Mouse (Mus musculus): Measurements from ENCODE around the gene Tmcc1. TPM values are rescaled to one million over a fixed set of nuclear protein-coding genes. Genes with fewer than 3 reads are reported as not detected.
A peak's percentile ranks its signal among the peaks of the same experiment; 100 is the strongest.

Tmcc1 gene
- polyA plus RNA-seq, 1 experiment from 2014 or later: 9.4 TPM

GRCm38 (mm10) chr6:116195811-116196210 lies 2.5 kb upstream of the Tmcc1 start:
- no peak for ATAC-seq (ENCODE audit: low FRiP score, low TSS enrichment)
- Histone ChIP-seq H3K4me2 (replicated peaks; ENCODE audit: low read depth) (no peak overlapping the region), H3K9me3 (ENCODE audit: control insufficient read depth, low read length) (no peaks in the 10 kb centered on the region), H3K4me1 (replicated peaks; ENCODE audit: control insufficient read depth, insufficient read depth) (no peaks in the 10 kb centered on the region), H3K27ac (replicated peaks) (no peak overlapping the region), H3K36me3 (ENCODE audit: control insufficient read depth, insufficient read depth, low read length) (no peaks in the 10 kb centered on the region), H3K4me3 (ENCODE audit: low read depth, low read length) (no peak overlapping the region), H3K9ac (ENCODE audit: low read length) (no peak overlapping the region), H3K27me3 (ENCODE audit: control insufficient read depth, insufficient read depth, low read length) (no peaks in the 10 kb centered on the region)
- WGBS: 63% methylated on average over 8 of the region's 8 CpGs
- TF ChIP-seq EP300 (optimal IDR thresholded peaks at IDR 0.05): no peak
- TF ChIP-seq CTCF (IDR thresholded peaks at IDR 0.05; ENCODE audit: low read depth): no peak
- no peak for DNase-seq (ENCODE audit: low spot score)

- TF ChIP-seq CTCF (IDR thresholded peaks at IDR 0.05; ENCODE audit: low read depth): no peak
- TF ChIP-seq EP300 (optimal IDR thresholded peaks at IDR 0.05): no peak
- ATAC-seq (ENCODE audit: low FRiP score, low TSS enrichment): peak; percentile 85
- no peak for DNase-seq (ENCODE audit: low spot score)
These were observed 426 bp downstream of the Tmcc1 start for GRCm38 (mm10) chr6:116192809-116193311.

GRCm38 (mm10) chr6:116189417-116189816 lies 3.9 kb downstream of the Tmcc1 start:
- Histone ChIP-seq H3K9ac (ENCODE audit: low read length) (no peak overlapping the region), H3K36me3 (ENCODE audit: control insufficient read depth, insufficient read depth, low read length) (no peaks in the 10 kb centered on the region), H3K27me3 (ENCODE audit: control insufficient read depth, insufficient read depth, low read length) (no peaks in the 10 kb centered on the region), H3K4me2 (replicated peaks; ENCODE audit: low read depth) (no peak overlapping the region), H3K27ac (replicated peaks) (no peak overlapping the region), H3K4me3 (ENCODE audit: low read depth, low read length) (no peak overlapping the region), H3K9me3 (ENCODE audit: control insufficient read depth, low read length) (no peaks in the 10 kb centered on the region), H3K4me1 (replicated peaks; ENCODE audit: control insufficient read depth, insufficient read depth) (no peaks in the 10 kb centered on the region)
- DNase-seq (ENCODE audit: low spot score): no peak
- WGBS: 74% methylated on average over 1 of the region's 1 CpGs
- no peak for ATAC-seq (ENCODE audit: low FRiP score, low TSS enrichment)
- TF ChIP-seq EP300 (optimal IDR thresholded peaks at IDR 0.05) (no peak), CTCF (IDR thresholded peaks at IDR 0.05; ENCODE audit: low read depth) (no peak)

More at GRCm38 (mm10) chr6:116192809-116193311, 426 bp downstream of the Tmcc1 start:
- under 1% methylated on average over 35 of the region's 51 CpGs for WGBS
- H3K36me3 ChIP-seq (ENCODE audit: control insufficient read depth, insufficient read depth, low read length): no peaks in the 10 kb centered on the region
- H3K27ac ChIP-seq (replicated peaks): peak overlapping the region; percentile 77
- H3K9me3 ChIP-seq (ENCODE audit: control insufficient read depth, low read length): no peaks in the 10 kb centered on the region
- H3K4me2 ChIP-seq (replicated peaks; ENCODE audit: low read depth): peak overlapping the region; percentile 82
- no peaks in the 10 kb centered on the region for H3K27me3 ChIP-seq (ENCODE audit: control insufficient read depth, insufficient read depth, low read length)
- H3K4me1 ChIP-seq (replicated peaks; ENCODE audit: control insufficient read depth, insufficient read depth): no peaks in the 10 kb centered on the region
- H3K9ac ChIP-seq (ENCODE audit: low read length): peak overlapping the region; percentile 91
- H3K4me3 ChIP-seq (ENCODE audit: low read depth, low read length): peak overlapping the region; percentile 93

- ATAC-seq (ENCODE audit: low FRiP score, low TSS enrichment) (no peak), DNase-seq (ENCODE audit: low spot score) (no peak)
- H3K9me3 ChIP-seq (ENCODE audit: control insufficient read depth, low read length): no peaks in the 10 kb centered on the region
- TF ChIP-seq EP300 (optimal IDR thresholded peaks at IDR 0.05) (no peak), CTCF (IDR thresholded peaks at IDR 0.05; ENCODE audit: low read depth) (no peak)
- H3K4me3 ChIP-seq (ENCODE audit: low read depth, low read length): no peak overlapping the region
- 42% methylated on average over 2 of the region's 2 CpGs for WGBS
- no peaks in the 10 kb centered on the region for H3K36me3 ChIP-seq (ENCODE audit: control insufficient read depth, insufficient read depth, low read length)
- no peak overlapping the region for H3K27ac ChIP-seq (replicated peaks)
- H3K27me3 ChIP-seq (ENCODE audit: control insufficient read depth, insufficient read depth, low read length): no peaks in the 10 kb centered on the region
- no peak overlapping the region for H3K4me2 ChIP-seq (replicated peaks; ENCODE audit: low read depth)
- no peaks in the 10 kb centered on the region for H3K4me1 ChIP-seq (replicated peaks; ENCODE audit: control insufficient read depth, insufficient read depth)
- no peak overlapping the region for H3K9ac ChIP-seq (ENCODE audit: low read length)
These were observed 6.8 kb downstream of the Tmcc1 start for GRCm38 (mm10) chr6:116186485-116186884.

GRCm38 (mm10) chr6:116183509-116183908 lies 9.8 kb downstream of the Tmcc1 start:
- no peak overlapping the region for H3K4me3 ChIP-seq (ENCODE audit: low read depth, low read length)
- no peak overlapping the region for H3K4me2 ChIP-seq (replicated peaks; ENCODE audit: low read depth)
- H3K9ac ChIP-seq (ENCODE audit: low read length): no peak overlapping the region
- no peaks in the 10 kb centered on the region for H3K4me1 ChIP-seq (replicated peaks; ENCODE audit: control insufficient read depth, insufficient read depth)
- H3K36me3 ChIP-seq (ENCODE audit: control insufficient read depth, insufficient read depth, low read length): no peaks in the 10 kb centered on the region; the same call in 1 of the 2 replicates
- TF ChIP-seq CTCF (IDR thresholded peaks at IDR 0.05; ENCODE audit: low read depth): no peak
- no peak for TF ChIP-seq EP300 (optimal IDR thresholded peaks at IDR 0.05)
- ATAC-seq (ENCODE audit: low FRiP score, low TSS enrichment) (no peak), DNase-seq (ENCODE audit: low spot score) (no peak)
- no peak overlapping the region for H3K27ac ChIP-seq (replicated peaks)
- no peaks in the 10 kb centered on the region for H3K9me3 ChIP-seq (ENCODE audit: control insufficient read depth, low read length)
- H3K27me3 ChIP-seq (ENCODE audit: control insufficient read depth, insufficient read depth, low read length): no peaks in the 10 kb centered on the region
- 81% methylated on average over 5 of the region's 5 CpGs for WGBS

GRCm38 (mm10) chr6:116180731-116181130 lies 12.6 kb downstream of the Tmcc1 start:
- H3K4me3 ChIP-seq (ENCODE audit: low read depth, low read length): no peak overlapping the region
- no peaks in the 10 kb centered on the region for H3K4me1 ChIP-seq (replicated peaks; ENCODE audit: control insufficient read depth, insufficient read depth)
- TF ChIP-seq CTCF (IDR thresholded peaks at IDR 0.05; ENCODE audit: low read depth): no peak
- no peak for TF ChIP-seq EP300 (optimal IDR thresholded peaks at IDR 0.05)
- no peak overlapping the region for H3K4me2 ChIP-seq (replicated peaks; ENCODE audit: low read depth)
- no peak for DNase-seq (ENCODE audit: low spot score)
- ATAC-seq (ENCODE audit: low FRiP score, low TSS enrichment): no peak
- WGBS: 60% methylated on average over 3 of the region's 3 CpGs
- no peaks in the 10 kb centered on the region for H3K9me3 ChIP-seq (ENCODE audit: control insufficient read depth, low read length)
- H3K27me3 ChIP-seq (ENCODE audit: control insufficient read depth, insufficient read depth, low read length): no peaks in the 10 kb centered on the region
- no peak overlapping the region for H3K9ac ChIP-seq (ENCODE audit: low read length)
- H3K36me3 ChIP-seq (ENCODE audit: control insufficient read depth, insufficient read depth, low read length): no peaks in the 10 kb centered on the region; the same call in 1 of the 2 replicates
- H3K27ac ChIP-seq (replicated peaks): no peak overlapping the region

Measured in stomach, postnatal 0 days (tissue).